Mouse (Mus musculus) macrophage (primary cell): ENCODE data around the gene Nup210l. TPM values are rescaled to one million over a fixed set of nuclear protein-coding genes. Genes with fewer than 3 reads are reported as not detected.

Source experiments
- H3K27ac ChIP-seq: fragments of 350-480 bp; formaldehyde crosslinking; 2 replicates; pipeline ENCODE4 v1.9.0; 2021
- H3K36me3 ChIP-seq: fragments of 350-480 bp; formaldehyde crosslinking; 2 replicates; pipeline ENCODE4 v1.9.0; 2021; ENCODE audit errors: inconsistent target
- H3K4me3 ChIP-seq: fragments of 350-480 bp; formaldehyde crosslinking; 2 replicates; pipeline ENCODE4 v1.9.0; 2021; ENCODE audit errors: inconsistent target
- H3K79me2 ChIP-seq: fragments of 350-480 bp; formaldehyde crosslinking; 2 replicates; pipeline ENCODE4 v1.9.0; 2021; ENCODE audit errors: inconsistent target
- WGBS: methylation state at CpG from one replicate; pipeline ENCODE4 v1.1.7; 2026; ENCODE audit warnings: inconsistent platforms; ENCODE audit not compliant: missing documents; 5-methylcytosine and 5-hydroxymethylcytosine counted together
- polyA plus RNA-seq: library from polyadenylated mRNA; stranded (reverse); fragments of 250-400 nt; gene quantifications from 3 replicates; pipeline ENCODE4 v1.2.4, GENCODE M21; 2018; ENCODE audit warnings: inconsistent platforms

The Nup210l gene
- polyA plus RNA-seq, 1 experiment from 2014 or later: not detected

DNA sequence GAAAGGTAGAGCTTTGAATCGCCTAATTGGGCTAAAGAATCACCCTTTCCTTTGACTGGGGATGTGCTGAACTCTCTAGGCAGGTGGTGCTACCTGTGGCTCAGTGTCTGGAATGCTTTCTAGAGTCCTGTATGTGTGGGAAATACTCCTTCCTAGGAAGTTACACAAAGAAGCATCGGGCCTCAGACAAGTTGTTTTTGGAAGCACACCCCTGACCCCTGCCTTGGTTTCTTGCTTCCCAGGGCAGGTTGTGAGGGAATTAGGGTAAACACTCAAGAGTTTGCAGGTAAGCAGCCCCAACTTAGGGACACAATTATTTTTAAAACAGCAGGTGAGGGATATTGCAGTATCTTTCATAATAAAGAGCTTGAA, 151.2 kb downstream of the Nup210l start:
- Histone ChIP-seq H3K4me3 (peak overlapping the region; percentile 81), H3K27ac (peak overlapping the region; percentile 44; the same call in 1 of the 2 replicates), H3K36me3 (peaks cover 45% of the 10 kb centered on the region), H3K79me2 (peaks cover 60% of the 10 kb centered on the region)
- 7% methylated on average over 2 of the region's 2 CpGs for WGBS

DNA sequence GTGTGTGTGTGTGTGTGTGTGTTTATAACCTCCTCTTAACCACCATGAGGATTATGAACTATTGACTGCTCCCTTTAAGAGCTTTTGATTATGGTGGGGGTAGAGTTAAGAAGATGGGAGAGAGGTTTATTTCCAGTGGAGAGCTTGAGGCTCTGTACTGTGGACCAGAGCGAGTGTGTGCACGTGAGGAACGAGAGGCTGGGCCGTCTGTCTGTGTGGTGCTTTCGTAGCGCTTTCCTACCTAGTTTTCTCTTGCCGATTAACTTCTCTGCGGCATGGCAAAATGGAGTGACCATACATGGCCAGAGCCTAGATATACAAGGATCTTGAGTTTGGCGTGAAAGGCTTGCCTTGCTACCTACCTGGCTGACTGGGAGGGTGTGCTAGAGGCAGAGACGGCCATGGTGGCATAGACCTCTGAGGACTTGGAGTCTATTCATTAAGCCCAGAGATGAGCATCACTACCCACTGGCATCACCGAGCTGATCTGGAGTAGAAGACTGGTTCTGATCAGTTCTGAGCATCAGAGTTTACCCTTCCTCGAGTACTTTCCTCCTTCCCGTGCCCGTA, 151.9 kb downstream of the Nup210l start:
- H3K27ac ChIP-seq: no peak overlapping the region
- peaks cover 47% of the 10 kb centered on the region for H3K36me3 ChIP-seq
- WGBS: 96% methylated on average over 14 of the region's 14 CpGs
- H3K4me3 ChIP-seq: no peak overlapping the region
- peaks cover 53% of the 10 kb centered on the region for H3K79me2 ChIP-seq

DNA sequence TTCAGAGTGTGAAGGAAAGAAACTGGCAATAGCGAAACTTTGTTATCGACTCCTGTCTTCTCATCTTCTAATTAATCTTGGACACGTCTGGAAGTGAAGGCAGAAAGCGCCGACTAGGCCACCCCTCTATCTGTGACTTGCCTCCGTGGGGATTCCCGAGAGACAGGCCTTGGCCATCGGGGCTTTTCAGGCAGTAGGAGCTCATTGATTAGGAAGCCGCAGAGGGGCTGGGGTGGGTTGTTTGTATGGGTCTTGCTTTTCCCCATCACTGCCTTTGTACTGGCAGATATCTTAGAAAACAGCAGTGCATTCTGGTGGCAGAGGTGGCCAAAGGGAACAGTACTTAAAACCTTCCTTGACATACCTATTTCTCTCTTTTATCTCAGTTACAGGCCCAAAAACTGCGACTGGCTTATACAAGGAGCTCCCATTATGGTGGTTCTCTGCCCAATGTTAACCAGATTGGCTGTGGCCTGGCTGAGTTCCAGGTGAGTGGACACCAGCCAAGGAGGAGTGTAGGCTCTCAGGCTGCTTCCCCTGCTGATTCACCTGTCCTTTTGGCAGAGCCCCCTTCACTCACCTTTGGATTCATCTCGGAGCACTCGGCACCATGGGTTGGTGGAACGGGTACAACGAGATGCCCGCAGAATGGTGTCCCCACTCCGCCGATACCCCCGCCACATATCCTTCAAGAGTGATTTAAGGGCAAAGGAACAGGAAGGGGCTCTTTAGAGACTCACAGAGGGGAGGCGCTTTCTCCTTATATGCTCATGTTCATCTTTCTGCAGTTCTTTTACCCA, 153.0 kb downstream of the Nup210l start:
- Histone ChIP-seq H3K79me2 (peaks cover 45% of the 10 kb centered on the region), H3K36me3 (peaks cover 49% of the 10 kb centered on the region), H3K27ac (no peak overlapping the region), H3K4me3 (no peak overlapping the region)
- WGBS: 95% methylated on average over 17 of the region's 19 CpGs

DNA sequence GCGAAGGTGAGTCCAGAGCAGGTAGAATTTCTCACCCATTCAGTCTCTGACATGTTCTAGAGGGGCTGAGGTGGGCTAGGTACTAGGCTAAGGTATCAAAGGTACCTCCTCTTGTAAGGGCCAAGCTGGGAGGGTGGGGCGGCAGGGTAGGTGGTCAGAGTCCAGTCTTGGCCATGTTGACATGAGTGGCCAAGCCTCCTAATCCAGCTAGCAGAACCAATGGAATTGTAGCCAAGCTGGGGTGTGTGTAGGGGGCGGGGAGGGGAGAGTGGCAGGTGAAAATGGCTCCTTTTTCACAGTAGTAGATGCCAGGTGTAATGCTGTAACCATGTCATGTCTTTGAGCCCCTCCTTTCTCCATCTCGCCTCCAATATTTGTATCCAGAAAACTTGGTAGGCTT, 154.6 kb downstream of the Nup210l start:
- peaks cover 64% of the 10 kb centered on the region for H3K36me3 ChIP-seq
- WGBS: 90% methylated on average over 4 of the region's 4 CpGs
- H3K27ac ChIP-seq: no peak overlapping the region
- peaks cover 45% of the 10 kb centered on the region for H3K79me2 ChIP-seq
- H3K4me3 ChIP-seq: no peak overlapping the region

Other genes starting within 250 kb of the Nup210l start
- gene Il6ra, start 190.9 kb upstream of the Nup210l start, polyA plus RNA-seq: 19.4 to 52.9 TPM (median 29.9 TPM) in 3 replicates
- 8.0 to 10.1 TPM (median 10.0 TPM) in 3 replicates for gene Atp8b2, start 140.6 kb upstream of the Nup210l start, polyA plus RNA-seq
- gene Hax1, start 105.4 kb upstream of the Nup210l start, polyA plus RNA-seq: 77.9 to 113 TPM (median 113 TPM) in 3 replicates
- gene 4933434E20Rik, start 52.5 kb upstream of the Nup210l start, polyA plus RNA-seq: 49.4 to 76.1 TPM (median 71.0 TPM) in 3 replicates
- 160 to 411 TPM (median 185 TPM) in 3 replicates for gene Ubap2l, start 51.5 kb upstream of the Nup210l start, polyA plus RNA-seq
- gene Tpm3, start 31.5 kb upstream of the Nup210l start, polyA plus RNA-seq: 516 to 899 TPM (median 852 TPM) in 3 replicates
- gene Rps27, start 109.5 kb downstream of the Nup210l start, polyA plus RNA-seq: 1,141 to 3,573 TPM (median 2,291 TPM) in 3 replicates
- gene Rab13, start 109.6 kb downstream of the Nup210l start, polyA plus RNA-seq: 11.7 to 20.8 TPM (median 17.5 TPM) in 3 replicates
- 41.1 to 83.2 TPM (median 71.3 TPM) in 3 replicates for gene Jtb, start 127.5 kb downstream of the Nup210l start, polyA plus RNA-seq
- 0.79 to 1.2 TPM (median 1.2 TPM) in 3 replicates for gene Creb3l4, start 139.4 kb downstream of the Nup210l start, polyA plus RNA-seq
- gene Slc39a1, start 144.0 kb downstream of the Nup210l start, polyA plus RNA-seq: 169 to 236 TPM (median 174 TPM) in 3 replicates
- gene Crtc2, start 150.0 kb downstream of the Nup210l start, polyA plus RNA-seq: 15.7 to 39.3 TPM (median 26.5 TPM) in 3 replicates
- gene Dennd4b, start 161.1 kb downstream of the Nup210l start, polyA plus RNA-seq: 25.4 to 40.1 TPM (median 34.8 TPM) in 3 replicates
- 14.7 to 25.3 TPM (median 17.8 TPM) in 3 replicates for gene Gatad2b, start 189.0 kb downstream of the Nup210l start, polyA plus RNA-seq